Mouse (Mus musculus) bone marrow macrophage, adult 2 months (primary cell): ENCODE results near the gene Myl9. TPM values are rescaled to one million over a fixed set of nuclear protein-coding genes. Genes with fewer than 3 reads are reported as not detected.

Experiments
- H3K27ac ChIP-seq: 2 replicates; pipeline ENCODE4 v1.5.1; 2012; ENCODE audit warnings: low read depth, low read length; ENCODE audit not compliant: insufficient read depth
- H3K4me1 ChIP-seq: 2 replicates; pipeline ENCODE4 v1.6.1; 2012; ENCODE audit warnings: low read length; ENCODE audit not compliant: control insufficient read depth, insufficient read depth
- H3K4me3 ChIP-seq: 2 replicates; pipeline ENCODE4 v1.5.1; 2012; ENCODE audit warnings: mild to moderate bottlenecking, low read length, moderate library complexity; ENCODE audit not compliant: insufficient read depth
- CTCF ChIP-seq: IDR thresholded peaks from 2 replicates; pipeline ENCODE4 v1.5.1; 2012; ENCODE audit warnings: low read depth, mild to moderate bottlenecking, low read length, moderate library complexity
- POLR2A ChIP-seq: IDR thresholded peaks from 2 replicates; pipeline ENCODE4 v1.6.1; 2012; ENCODE audit warnings: mild to moderate bottlenecking, low read depth, low read length, borderline replicate concordance
- polyA plus RNA-seq: library from polyadenylated mRNA; stranded (reverse); fragments of >200 nt; gene quantifications from 2 replicates; pipeline ENCODE4 v1.2.4, GENCODE M21; 2012; ENCODE audit not compliant: missing spikeins, insufficient read depth, insufficient read length

Myl9 gene
- 5.1 and 7.6 TPM in 2 replicates for polyA plus RNA-seq

GRCm38 (mm10) chr2:156774738-156775454 is at the start of gene Myl9:
TSS of gene Myl9 (plus strand) at chr2:156775420.
- Histone ChIP-seq H3K4me3 (no peak within 1 kb of the TSS), H3K27ac (no peak within 1 kb of the TSS), H3K4me1 (no peaks in the 10 kb centered on the region)
- no peak for TF ChIP-seq CTCF
- no peak for TF ChIP-seq POLR2A

- Histone ChIP-seq H3K4me1 (peaks cover 62% of the 10 kb centered on the region), H3K4me3 (no peak overlapping the region), H3K27ac (peak overlapping the region; percentile 23)
- no peak for TF ChIP-seq CTCF
- no peak for TF ChIP-seq POLR2A
Observed at GRCm38 (mm10) chr2:156726344-156726743, 48.9 kb upstream of the Myl9 start.

GRCm38 (mm10) chr2:156726878-156727277 is 48.3 kb upstream of the Myl9 start:
- no peak for TF ChIP-seq POLR2A
- no peak for TF ChIP-seq CTCF
- peak overlapping the region; percentile 6; the same call in 1 of the 2 replicates for H3K27ac ChIP-seq
- no peak overlapping the region for H3K4me3 ChIP-seq
- peaks cover 68% of the 10 kb centered on the region for H3K4me1 ChIP-seq

GRCm38 (mm10) chr2:156729537-156730469 is 45.4 kb upstream of the Myl9 start:
- Histone ChIP-seq H3K4me1 (peaks cover 71% of the 10 kb centered on the region), H3K27ac (peak overlapping the region; percentile 87), H3K4me3 (peak overlapping the region; percentile 65)
- TF ChIP-seq POLR2A (no peak), CTCF (no peak)

GRCm38 (mm10) chr2:156730501-156730921 is 44.7 kb upstream of the Myl9 start:
- H3K4me1 ChIP-seq = peaks cover 64% of the 10 kb centered on the region
- TF ChIP-seq POLR2A (no peak), CTCF (no peak)
- peak overlapping the region; percentile 65 for H3K4me3 ChIP-seq
- peak overlapping the region; percentile 87 for H3K27ac ChIP-seq

- Histone ChIP-seq H3K27ac (no peak overlapping the region), H3K4me1 (peaks cover 62% of the 10 kb centered on the region), H3K4me3 (no peak overlapping the region)
- TF ChIP-seq POLR2A = no peak
- TF ChIP-seq CTCF = no peak
Observed at GRCm38 (mm10) chr2:156731592-156731991, 43.6 kb upstream of the Myl9 start.

- peaks cover 62% of the 10 kb centered on the region for H3K4me1 ChIP-seq
- no peak overlapping the region for H3K27ac ChIP-seq
- TF ChIP-seq POLR2A (no peak), CTCF (no peak)
Observed at GRCm38 (mm10) chr2:156732109-156732508, 43.1 kb upstream of the Myl9 start.

GRCm38 (mm10) chr2:156735761-156736335 is 39.4 kb upstream of the Myl9 start:
- TF ChIP-seq POLR2A (no peak), CTCF (no peak)
- Histone ChIP-seq H3K4me1 (peaks cover 68% of the 10 kb centered on the region), H3K4me3 (no peak overlapping the region), H3K27ac (no peak overlapping the region)

More at GRCm38 (mm10) chr2:156732109-156732508, 43.1 kb upstream of the Myl9 start:
- H3K4me3 ChIP-seq = no peak overlapping the region

GRCm38 (mm10) chr2:156736846-156737245 is 38.4 kb upstream of the Myl9 start:
- no peak for TF ChIP-seq CTCF
- no peak for TF ChIP-seq POLR2A
- Histone ChIP-seq H3K27ac (no peak overlapping the region), H3K4me1 (peaks cover 60% of the 10 kb centered on the region), H3K4me3 (no peak overlapping the region)
